Comparison of ENCODE assay signal across 7 mouse cellular contexts in the genomic region with DNA sequence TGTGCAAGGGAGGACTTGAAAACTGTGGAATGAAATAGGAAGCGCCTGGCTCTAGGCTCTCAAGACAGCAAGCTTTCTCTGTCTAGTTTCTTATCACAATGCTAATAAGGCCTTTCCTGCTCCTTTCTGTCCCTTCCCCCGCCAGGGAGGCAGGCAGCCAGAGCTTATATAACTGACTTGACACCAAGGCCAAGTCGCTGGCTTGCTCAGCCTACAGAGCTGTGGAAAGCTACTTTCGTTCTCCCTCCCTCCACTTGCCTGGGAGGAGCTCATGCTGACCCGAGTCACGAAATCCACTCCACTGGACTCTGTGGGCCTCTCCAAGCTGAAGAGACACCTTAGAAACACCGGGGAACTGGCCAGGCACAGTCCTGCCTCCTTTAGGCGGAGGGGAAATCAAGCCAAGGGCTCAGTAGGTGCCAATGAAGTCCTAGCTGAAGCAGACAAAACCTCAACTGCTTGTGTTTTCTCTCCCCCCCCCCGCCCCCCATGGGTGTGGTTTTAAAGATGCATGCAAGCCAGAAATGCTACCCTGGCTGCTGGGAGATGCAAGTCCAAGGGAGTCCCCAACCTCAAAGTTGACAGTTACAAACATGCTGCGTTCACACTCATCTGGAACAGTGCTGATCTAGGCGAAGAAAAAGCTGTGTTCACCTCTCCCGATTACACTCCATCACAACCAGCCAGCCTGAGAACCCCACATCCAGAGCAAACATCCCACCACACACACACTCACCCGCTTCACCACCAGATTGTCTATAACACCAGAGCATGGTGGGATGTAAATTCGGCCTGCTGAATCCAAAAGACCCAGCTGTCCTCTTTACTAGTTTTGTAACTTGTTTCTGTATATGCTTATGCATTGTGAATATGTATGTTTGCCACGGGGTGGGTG.
A peak's percentile ranks its signal among the peaks of the same experiment; 100 is the strongest.
DNase-seq lines count a peak whose midpoint lies in the region; ATAC-seq lines count a peak whose summit lies in the region.

No protein-coding gene starts in this region.

- peak; percentile 20 for DNase-seq in T-cell, adult 2 months (ENCODE audit: low spot score)
- DNase-seq in brain, adult 2 months (ENCODE audit: low read depth, low spot score): peak; percentile 97
- peak; percentile 22 for DNase-seq in frontal cortex, postnatal 25 days (ENCODE audit: low spot score in 2 of 2)
- peak; percentile 32 to 57 for DNase-seq in left cerebral cortex, adult 8-10 months (ENCODE audit: low spot score in 2 of 2)
- peak; percentile 9 to 17 for DNase-seq in thymus, postnatal 36 days

- ATAC-seq in hematopoietic stem cell, adult 5-6 weeks (replicated peaks in 1 of 2; ENCODE audit: insufficient read depth in 1 of 2, low FRiP score in 2 of 2, low TSS enrichment in 1 of 2, low read depth in 1 of 2, poor library complexity in 2 of 2, severe bottlenecking in 2 of 2): peak; percentile 80 to 81
- peak; percentile 57 for ATAC-seq in megakaryocyte progenitor cell, adult 5-6 weeks (replicated peaks; ENCODE audit: poor library complexity)

Comparison
In these comparisons a context has a peak if more than half of its experiments do, and no peak if none do; other contexts are left out.
1. Peak in every context shown above with its lines: DNase-seq and ATAC-seq.
2. DNase-seq: peak in every context shown above with its lines; median percentile 97 in brain, adult 2 months; 44 in left cerebral cortex, adult 8-10 months; 22 in frontal cortex, postnatal 25 days; 20 in T-cell, adult 2 months; 13 in thymus, postnatal 36 days.